Mouse (Mus musculus) lung, adult 10 weeks (tissue): ENCODE data around the gene Olfr745. TPM values are rescaled to one million over a fixed set of nuclear protein-coding genes. Genes with fewer than 3 reads are reported as not detected.

ENCODE experiments used
- polyA plus RNA-seq: library from polyadenylated mRNA; stranded (reverse); fragments of 350-450 nt; fragmentation: Illumina TruSeq; extraction: RNeasy Lipid Tissue Mini Kit (QIAGEN cat#74804); gene quantifications from one replicate; pipeline ENCODE4 v1.2.3, GENCODE M21; 2014; ENCODE audit warnings: low read depth, low replicate concordance; ENCODE audit not compliant: insufficient read depth

Olfr745 gene
- not detected for polyA plus RNA-seq

DNA sequence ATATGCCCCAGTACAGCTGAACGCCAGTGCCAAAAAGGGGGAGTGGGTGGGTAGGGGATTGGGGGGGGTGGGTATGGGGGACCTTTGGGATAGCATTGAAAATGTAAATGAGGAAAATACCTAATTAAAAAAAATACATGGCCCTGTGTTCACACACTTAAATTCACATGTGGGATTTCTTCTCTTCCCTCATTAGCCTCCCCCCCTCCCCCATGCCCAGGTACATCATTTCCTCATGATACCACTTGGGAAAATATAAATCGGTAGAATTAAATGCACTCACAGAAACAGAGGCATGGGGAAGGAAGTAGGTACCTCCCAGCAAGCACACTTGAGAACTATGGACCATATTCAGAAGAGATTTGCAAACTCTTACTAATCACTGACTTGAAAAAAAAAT, at the start of gene Olfr745:
Gene Olfr745 (plus strand): TSS at position 301 of the 400 bp plus-strand sequence.

DNA sequence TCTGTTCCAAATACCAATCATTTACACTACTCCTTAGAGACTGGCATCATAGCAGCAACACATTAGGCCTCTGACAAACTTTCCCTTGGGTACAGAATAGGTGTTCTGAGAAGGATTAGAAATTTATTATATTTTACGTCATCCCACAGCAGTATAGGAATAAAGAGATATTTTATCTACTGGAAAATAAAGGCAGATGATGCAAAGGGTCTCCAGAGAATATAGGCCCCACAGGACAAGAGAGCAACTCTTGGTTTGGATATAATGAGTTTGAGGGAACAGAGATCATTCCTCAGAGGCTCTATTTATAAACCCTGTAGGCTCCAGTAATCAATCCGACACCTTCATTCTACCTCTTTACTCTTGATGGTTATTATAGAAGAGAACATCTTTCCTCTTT, 24.6 kb upstream of the Olfr745 start, which contains the start of gene Olfr744:
Gene Olfr744 (plus strand): TSS at position 301 of the 400 bp plus-strand sequence.

DNA sequence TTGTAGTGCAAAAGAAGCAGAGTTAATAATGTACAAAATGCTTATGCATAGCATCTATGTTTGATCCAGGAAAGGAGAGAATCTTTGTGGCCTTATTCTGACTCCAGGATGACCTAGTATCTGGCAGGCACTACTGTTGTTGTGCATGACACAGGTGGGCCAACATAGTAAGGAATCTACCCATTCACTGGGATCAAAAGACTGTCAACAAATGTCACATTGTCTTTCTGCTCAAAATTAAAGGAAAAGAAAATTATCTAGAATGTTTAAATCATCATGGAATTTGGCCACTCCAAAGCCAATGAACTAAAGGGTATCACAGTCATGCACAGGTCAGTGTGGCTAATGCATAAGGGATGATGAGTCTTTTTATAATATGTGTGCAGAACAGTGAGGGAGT, 7.6 kb downstream of the Olfr745 start, which contains the start of gene Olfr746:
Gene Olfr746 (plus strand): TSS at position 301 of the 400 bp plus-strand sequence.

DNA sequence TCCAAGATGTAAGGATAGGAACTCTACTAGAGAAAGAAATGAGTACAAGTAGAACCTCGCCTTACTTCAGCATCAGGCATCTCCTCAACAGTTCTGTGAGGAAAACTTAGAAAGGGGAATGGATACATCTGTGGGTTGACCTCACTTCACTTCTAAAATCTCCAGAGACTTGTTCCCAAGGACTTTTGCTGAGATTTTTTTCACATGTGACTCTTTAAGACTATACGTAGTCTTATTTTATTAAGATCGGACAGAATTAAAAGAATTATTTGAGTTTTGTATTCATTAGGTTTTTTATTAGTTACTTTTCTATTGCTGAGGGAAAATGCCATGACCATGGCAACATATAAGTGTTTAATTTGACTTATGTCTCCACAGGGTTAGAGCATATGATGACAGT, 53.9 kb downstream of the Olfr745 start, which contains the start of gene Olfr747:
Gene Olfr747 (minus strand): TSS at position 101 of the 400 bp plus-strand sequence.

Other genes with a start within 250 kb of the Olfr745 start
- gene Olfr738, start 231.8 kb upstream of the Olfr745 start, polyA plus RNA-seq, result not detected
- gene Olfr739, start 220.8 kb upstream of the Olfr745 start, polyA plus RNA-seq, result not detected
- not detected for gene Olfr740, start 193.8 kb upstream of the Olfr745 start, polyA plus RNA-seq
- gene Olfr741, start 166.7 kb upstream of the Olfr745 start, polyA plus RNA-seq, result not detected
- gene Olfr742, start 135.8 kb upstream of the Olfr745 start, polyA plus RNA-seq, result not detected
- gene Olfr743, start 117.5 kb upstream of the Olfr745 start, polyA plus RNA-seq, result not detected
- not detected for gene Olfr744, start 24.5 kb upstream of the Olfr745 start, polyA plus RNA-seq
- not detected for gene Olfr746, start 7.7 kb downstream of the Olfr745 start, polyA plus RNA-seq
- gene Olfr747, start 53.8 kb downstream of the Olfr745 start, polyA plus RNA-seq, result not detected
- not detected for gene Olfr748, start 68.0 kb downstream of the Olfr745 start, polyA plus RNA-seq
- gene Olfr749, start 105.7 kb downstream of the Olfr745 start, polyA plus RNA-seq, result not detected
- 27.1 TPM for gene Ttc5, start 146.1 kb downstream of the Olfr745 start, polyA plus RNA-seq
- not detected for gene Ccnb1ip1, start 168.3 kb downstream of the Olfr745 start, polyA plus RNA-seq
- 18.8 TPM for gene Parp2, start 168.5 kb downstream of the Olfr745 start, polyA plus RNA-seq
- gene Tep1, start 231.2 kb downstream of the Olfr745 start, polyA plus RNA-seq, result 24.0 TPM